Mouse (Mus musculus) forebrain, embryonic 11.5 days (tissue): ENCODE data around the gene Aff3. TPM values are rescaled to one million over a fixed set of nuclear protein-coding genes. Genes with fewer than 3 reads are reported as not detected.

ENCODE experiments used
- ATAC-seq: fragments of 200-750 bp; cut with Nextera tagmentation; replicated peaks from 2 replicates; pipeline ENCODE4 v1.8.0; 2017; ENCODE audit warnings: moderate TSS enrichment; ENCODE audit not compliant: low FRiP score
- DNase-seq: peaks from one replicate; pipeline ENCODE4 v3.0.0-alpha.2; 2017; ENCODE audit warnings: low spot score
- H3K27ac ChIP-seq: fragments of 300-500 bp; sonication (generic); 2 replicates; pipeline ENCODE4 v1.5.1; 2014; ENCODE audit warnings: low read depth, low read length
- H3K27me3 ChIP-seq: fragments of 300-500 bp; sonication (generic); 2 replicates; pipeline ENCODE4 v1.6.1; 2014; ENCODE audit warnings: mild to moderate bottlenecking, low read length, mixed read lengths; ENCODE audit not compliant: control insufficient read depth, insufficient read depth
- H3K36me3 ChIP-seq: fragments of 300-500 bp; sonication (generic); 2 replicates; pipeline ENCODE4 v1.6.1; 2014; ENCODE audit warnings: mild to moderate bottlenecking, low read length, moderate library complexity, mixed read lengths; ENCODE audit not compliant: control insufficient read depth, insufficient read depth
- H3K4me1 ChIP-seq: fragments of 300-500 bp; sonication (generic); replicated peaks from 2 replicates; pipeline ENCODE4 v1.6.1; 2014; ENCODE audit warnings: low read length, mixed read lengths; ENCODE audit not compliant: control insufficient read depth, insufficient read depth
- H3K4me2 ChIP-seq: fragments of 300-500 bp; sonication (generic); 2 replicates; pipeline ENCODE4 v1.6.1; 2014; ENCODE audit warnings: low read depth, mild to moderate bottlenecking, low read length, moderate library complexity, mixed read lengths; ENCODE audit not compliant: severe bottlenecking
- H3K4me3 ChIP-seq: fragments of 300-500 bp; sonication (generic); 2 replicates; pipeline ENCODE4 v1.5.1; 2014; ENCODE audit warnings: low read depth, low read length
- H3K9ac ChIP-seq: fragments of 300-500 bp; sonication (generic); 2 replicates; pipeline ENCODE4 v1.6.1; 2014; ENCODE audit warnings: low read length
- H3K9me3 ChIP-seq: fragments of 300-500 bp; sonication (generic); 2 replicates; pipeline ENCODE4 v1.6.1; 2016; ENCODE audit warnings: low read length, mixed read lengths; ENCODE audit not compliant: control insufficient read depth
- WGBS: fragments of 180-500 bp; shearing (Covaris S2); extraction: QIAGEN DNeasy Blood & Tissue Kit; methylation state at CpG from one replicate; pipeline ENCODE4 v1.1.7; 2014; 5-methylcytosine and 5-hydroxymethylcytosine counted together
- polyA plus RNA-seq: library from polyadenylated mRNA; unstranded; fragments of >200 nt; fragmentation: Nextera tagmentation; extraction: Ambion mirVana; gene quantifications from 2 replicates; pipeline ENCODE4 v1.2.1, GENCODE M21; 2014

The Aff3 gene
- polyA plus RNA-seq, 1 experiment from 2014 or later: 22.8 TPM

DNA sequence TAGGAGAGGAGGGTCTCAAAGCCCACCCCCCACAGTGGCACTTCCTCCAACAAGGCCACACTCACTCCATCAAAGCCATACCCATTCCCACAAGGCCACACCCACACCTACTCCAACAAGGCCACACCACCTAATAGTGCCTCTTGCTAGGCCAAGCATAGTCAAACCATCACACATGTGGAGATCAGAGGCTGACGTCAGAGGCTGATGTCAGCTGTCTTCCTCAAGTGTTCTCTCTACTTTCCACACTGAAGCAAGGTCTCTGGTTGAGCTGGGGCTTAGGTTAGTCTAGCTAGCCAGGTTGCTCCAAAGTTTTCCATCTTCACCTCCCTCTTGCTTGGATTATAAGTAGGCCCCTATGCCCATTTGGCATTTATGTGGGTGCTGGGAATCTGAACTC, 856 bp upstream of the Aff3 start:
- no peak overlapping the region for H3K4me3 ChIP-seq
- H3K4me1 ChIP-seq: no peaks in the 10 kb centered on the region
- DNase-seq (no peak), ATAC-seq (no peak)
- H3K27me3 ChIP-seq: no peaks in the 10 kb centered on the region
- no peak overlapping the region for H3K9ac ChIP-seq
- no peak overlapping the region for H3K4me2 ChIP-seq
- H3K9me3 ChIP-seq: no peaks in the 10 kb centered on the region
- WGBS: 86% methylated on average over 1 of the region's 1 CpGs
- H3K36me3 ChIP-seq: no peaks in the 10 kb centered on the region
- no peak overlapping the region for H3K27ac ChIP-seq

DNA sequence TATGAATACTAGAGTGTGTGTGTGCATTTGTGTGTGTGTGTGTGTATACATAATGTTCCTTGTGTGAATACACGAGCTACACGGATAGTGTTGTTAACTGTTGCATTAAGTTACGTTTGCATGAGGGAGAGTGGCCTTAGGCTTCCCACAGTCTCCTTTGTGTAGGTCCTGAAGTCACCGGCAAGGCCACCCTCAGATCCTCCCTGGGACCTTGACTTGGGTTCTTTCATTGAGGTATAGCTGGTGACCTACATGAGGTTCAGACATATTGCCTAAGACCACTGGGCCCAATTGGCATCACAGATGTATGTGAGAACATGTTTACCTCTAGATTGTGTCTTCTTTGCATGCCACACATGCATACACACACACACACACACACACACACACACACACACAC, 494 bp downstream of the Aff3 start:
- WGBS: 91% methylated on average over 4 of the region's 4 CpGs
- Histone ChIP-seq H3K27me3 (no peaks in the 10 kb centered on the region), H3K36me3 (no peaks in the 10 kb centered on the region), H3K9ac (no peak overlapping the region), H3K4me2 (no peak overlapping the region), H3K4me3 (no peak overlapping the region), H3K9me3 (no peaks in the 10 kb centered on the region), H3K27ac (no peak overlapping the region), H3K4me1 (no peaks in the 10 kb centered on the region)
- no peak for ATAC-seq
- no peak for DNase-seq

DNA sequence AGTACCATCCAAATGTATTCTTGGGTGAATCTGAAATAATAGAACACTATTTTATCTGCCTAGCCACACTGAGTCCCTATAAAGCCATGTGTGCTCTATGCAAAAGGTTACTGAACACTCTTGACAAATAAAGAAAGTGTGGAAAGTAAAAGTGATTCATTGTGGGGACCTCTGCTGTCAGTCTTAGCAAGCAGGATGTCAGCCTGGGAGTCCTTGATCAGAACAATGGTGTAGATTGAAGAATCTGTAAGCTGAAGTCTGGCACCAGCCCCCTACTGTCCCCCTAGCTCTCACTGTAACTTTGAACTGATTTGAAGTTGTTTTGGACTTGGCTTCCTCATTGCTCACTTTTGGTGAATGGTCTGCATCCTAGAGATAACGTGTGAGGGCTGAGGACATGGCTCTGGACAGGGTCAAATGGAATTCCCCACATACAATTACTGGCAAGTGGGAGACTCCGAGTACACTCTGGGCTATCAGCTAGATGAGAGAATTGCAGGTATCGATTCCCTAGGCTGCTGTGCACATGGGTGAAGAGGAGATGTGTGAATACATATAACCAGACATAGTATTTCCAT, 2.0 kb downstream of the Aff3 start:
- no peak overlapping the region for H3K4me2 ChIP-seq
- no peak for ATAC-seq
- H3K27ac ChIP-seq: no peak overlapping the region
- H3K4me1 ChIP-seq: no peaks in the 10 kb centered on the region
- no peak overlapping the region for H3K4me3 ChIP-seq
- H3K9me3 ChIP-seq: no peaks in the 10 kb centered on the region
- 79% methylated on average over 3 of the region's 3 CpGs for WGBS
- no peaks in the 10 kb centered on the region for H3K36me3 ChIP-seq
- H3K27me3 ChIP-seq: no peaks in the 10 kb centered on the region
- no peak for DNase-seq
- H3K9ac ChIP-seq: no peak overlapping the region

DNA sequence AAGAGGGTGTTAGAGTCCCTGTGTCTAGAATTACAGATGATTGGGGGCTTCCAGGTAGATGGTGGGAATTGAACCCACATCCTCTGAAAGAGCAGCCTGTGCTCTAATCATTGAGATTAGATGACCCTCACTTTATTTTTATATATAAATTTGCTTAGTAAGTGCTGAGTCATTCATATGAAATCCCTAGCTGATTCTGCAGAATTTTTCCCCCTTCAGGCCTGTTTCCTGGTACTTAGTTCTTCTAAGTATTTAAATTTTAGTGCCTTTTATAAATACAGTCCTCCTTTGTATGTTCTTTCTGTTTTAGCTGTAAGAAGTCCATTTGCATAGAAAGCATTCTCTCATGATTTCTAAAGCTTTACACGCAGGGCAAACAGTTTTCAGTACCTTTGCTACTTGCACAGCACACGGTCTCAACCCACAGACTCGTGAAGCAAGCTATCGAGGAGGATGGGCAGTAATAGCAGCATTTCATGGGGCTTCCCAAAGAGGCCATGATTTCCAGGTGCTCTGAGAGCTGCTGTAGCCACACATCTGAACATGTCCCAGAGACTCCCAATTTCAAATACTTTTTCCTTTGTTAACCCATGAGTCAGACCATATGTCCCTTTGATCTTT, 5.7 kb downstream of the Aff3 start:
- 87% methylated on average over 4 of the region's 4 CpGs for WGBS
- no peak overlapping the region for H3K27ac ChIP-seq
- no peak overlapping the region for H3K4me3 ChIP-seq
- H3K36me3 ChIP-seq: no peaks in the 10 kb centered on the region
- no peak for ATAC-seq
- H3K4me2 ChIP-seq: no peak overlapping the region
- H3K9me3 ChIP-seq: no peaks in the 10 kb centered on the region
- no peaks in the 10 kb centered on the region for H3K4me1 ChIP-seq
- no peak for DNase-seq
- no peak overlapping the region for H3K9ac ChIP-seq
- H3K27me3 ChIP-seq: no peaks in the 10 kb centered on the region

DNA sequence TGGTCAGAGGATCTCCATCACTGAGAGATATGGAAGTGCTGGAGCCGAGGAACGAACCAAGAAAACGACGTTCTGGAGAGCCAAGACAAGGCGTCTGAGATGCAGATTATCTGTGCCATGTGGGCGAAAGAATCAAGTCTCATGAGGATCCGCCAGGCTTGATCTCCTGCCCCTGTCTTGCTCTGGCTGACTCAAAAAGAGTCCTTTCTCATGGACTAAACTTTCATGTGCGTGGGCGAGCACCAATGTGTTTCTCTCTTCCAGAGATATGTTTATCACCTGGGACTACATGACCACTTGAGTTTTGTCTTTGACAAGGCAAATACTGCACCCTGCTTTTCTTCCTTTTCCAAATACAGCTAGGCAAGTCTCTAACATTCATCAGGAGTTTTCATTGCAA, 6.4 kb downstream of the Aff3 start:
- H3K27me3 ChIP-seq: no peaks in the 10 kb centered on the region
- H3K4me3 ChIP-seq: no peak overlapping the region
- H3K9ac ChIP-seq: no peak overlapping the region
- no peaks in the 10 kb centered on the region for H3K36me3 ChIP-seq
- H3K27ac ChIP-seq: no peak overlapping the region
- H3K9me3 ChIP-seq: no peaks in the 10 kb centered on the region
- H3K4me1 ChIP-seq: no peaks in the 10 kb centered on the region
- no peak for DNase-seq
- no peak for ATAC-seq
- H3K4me2 ChIP-seq: no peak overlapping the region
- WGBS: 92% methylated on average over 9 of the region's 9 CpGs

DNA sequence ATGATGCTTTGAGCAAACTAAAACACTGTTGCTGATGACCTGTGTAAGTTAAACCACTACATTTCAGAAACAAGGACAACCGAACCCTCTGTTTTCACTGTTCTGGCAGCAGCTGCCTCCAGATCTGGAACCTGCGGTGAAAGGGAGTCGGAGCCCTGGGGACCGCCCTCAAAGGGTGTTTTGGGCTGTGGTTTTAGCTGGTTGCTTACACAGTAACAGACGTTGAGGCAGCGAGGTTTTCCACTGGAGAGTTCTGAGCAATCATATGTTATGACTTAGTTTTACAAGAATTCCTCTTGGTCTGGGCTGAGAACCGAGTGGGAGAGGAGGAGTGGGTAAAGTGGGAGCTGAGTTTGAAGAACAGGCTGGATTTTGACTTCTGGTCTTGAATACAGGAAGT, 7.1 kb downstream of the Aff3 start:
- Histone ChIP-seq H3K4me1 (no peaks in the 10 kb centered on the region), H3K4me2 (no peak overlapping the region), H3K4me3 (no peak overlapping the region), H3K9me3 (no peaks in the 10 kb centered on the region), H3K27ac (no peak overlapping the region), H3K9ac (no peak overlapping the region), H3K27me3 (no peaks in the 10 kb centered on the region), H3K36me3 (no peaks in the 10 kb centered on the region)
- DNase-seq: no peak
- no peak for ATAC-seq
- WGBS: 84% methylated on average over 7 of the region's 7 CpGs

DNA sequence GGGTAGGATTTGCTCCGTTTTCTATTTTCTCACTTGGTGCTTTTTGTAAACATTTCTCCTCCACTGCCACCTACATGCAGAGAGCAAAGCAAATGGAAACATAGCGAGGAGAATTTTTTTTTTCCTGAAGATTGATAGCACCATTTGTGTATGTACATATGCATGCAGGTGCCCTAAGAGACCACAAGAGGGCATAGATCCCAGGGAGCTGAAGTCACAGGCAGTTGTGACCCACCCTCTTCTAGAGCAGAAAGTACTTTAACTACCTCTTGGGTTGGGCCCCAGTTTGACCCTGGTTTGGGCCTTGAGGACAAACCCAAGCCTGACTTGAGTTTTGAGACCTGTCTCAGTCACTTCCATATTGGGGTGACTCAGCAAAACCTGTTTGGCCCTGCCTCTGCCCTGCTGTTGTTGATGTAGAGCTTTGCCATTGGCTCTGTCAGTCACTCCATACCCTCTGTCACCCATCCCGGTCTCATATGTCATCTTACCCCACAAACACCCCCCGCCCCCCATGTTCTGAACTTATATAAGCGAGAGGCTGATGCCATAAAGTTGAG, 9.7 kb downstream of the Aff3 start:
- no peak overlapping the region for H3K9ac ChIP-seq
- no peaks in the 10 kb centered on the region for H3K9me3 ChIP-seq
- H3K27ac ChIP-seq: no peak overlapping the region
- no peaks in the 10 kb centered on the region for H3K27me3 ChIP-seq
- DNase-seq (no peak), ATAC-seq (no peak)
- WGBS: 92% methylated on average over 5 of the region's 5 CpGs
- H3K4me1 ChIP-seq: no peaks in the 10 kb centered on the region
- no peak overlapping the region for H3K4me2 ChIP-seq
- H3K36me3 ChIP-seq: no peaks in the 10 kb centered on the region
- H3K4me3 ChIP-seq: no peak overlapping the region

DNA sequence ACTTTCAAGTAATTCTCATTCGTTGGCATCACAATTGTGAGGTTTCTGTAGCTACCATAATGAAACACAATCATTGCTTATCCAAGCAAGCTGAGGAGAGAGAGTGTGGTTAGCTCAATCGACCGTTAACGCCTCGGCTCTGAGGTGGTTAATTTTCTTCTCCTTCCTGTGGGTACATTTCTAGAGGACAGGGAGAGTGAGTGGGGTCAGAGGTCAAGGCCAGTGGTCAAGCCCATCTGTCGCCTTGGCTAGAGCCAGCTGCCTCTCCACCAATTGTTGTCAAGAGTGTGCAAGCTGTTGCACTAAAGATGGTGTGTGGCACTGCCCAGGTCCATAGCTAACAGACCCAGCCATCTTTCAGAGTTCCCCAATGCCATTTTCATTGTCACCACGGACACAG, 14.7 kb downstream of the Aff3 start:
- Histone ChIP-seq H3K4me1 (no peaks in the 10 kb centered on the region), H3K4me2 (no peak overlapping the region), H3K27ac (no peak overlapping the region), H3K9ac (no peak overlapping the region), H3K4me3 (no peak overlapping the region), H3K9me3 (no peaks in the 10 kb centered on the region), H3K36me3 (no peaks in the 10 kb centered on the region), H3K27me3 (no peaks in the 10 kb centered on the region)
- ATAC-seq (no peak), DNase-seq (no peak)
- 74% methylated on average over 7 of the region's 7 CpGs for WGBS

DNA sequence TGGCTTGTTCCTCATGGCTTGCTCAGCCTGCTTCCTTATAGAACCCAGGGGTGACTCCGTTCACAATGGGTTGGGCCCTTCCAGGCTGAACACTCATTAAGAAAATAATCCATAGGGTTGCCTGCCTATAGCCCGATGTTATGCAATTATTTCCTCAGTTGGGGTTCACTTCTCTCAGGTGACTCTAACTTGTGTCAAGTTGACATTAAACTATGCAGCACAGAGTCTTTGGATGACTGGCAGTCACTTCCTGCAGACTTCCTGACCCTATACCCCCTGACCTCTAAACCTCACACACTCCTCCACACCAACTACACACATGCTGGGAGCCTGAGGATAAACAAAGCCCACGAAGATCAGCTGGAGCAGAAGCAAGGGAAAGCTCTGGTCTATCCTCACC, 15.6 kb downstream of the Aff3 start:
- ATAC-seq (no peak), DNase-seq (no peak)
- WGBS: 71% methylated on average over 3 of the region's 3 CpGs
- Histone ChIP-seq H3K36me3 (no peaks in the 10 kb centered on the region), H3K4me3 (no peak overlapping the region), H3K4me1 (no peaks in the 10 kb centered on the region), H3K27ac (no peak overlapping the region), H3K9ac (no peak overlapping the region), H3K4me2 (no peak overlapping the region), H3K27me3 (no peaks in the 10 kb centered on the region), H3K9me3 (no peaks in the 10 kb centered on the region)
